Mouse (Mus musculus): ENCODE data around the gene Zic2. TPM values are rescaled to one million over a fixed set of nuclear protein-coding genes. Genes with fewer than 3 reads are reported as not detected.
"Not testable (repeated sequence)": the region's sequence is repeated elsewhere in the genome, so short reads cannot be mapped to it uniquely, and the experiment has no call there.

Gene Zic2
- polyA plus RNA-seq, 1 experiment from 2014 or later = 5.7 TPM

- Histone ChIP-seq H3K4me1 (peaks cover 75% of the 10 kb centered on the region), H3K27me3 (ENCODE audit: low read depth, poor library complexity, severe bottlenecking) (peaks cover 82% of the 10 kb centered on the region), H3K9me3 (replicated peaks) (no peaks in the 10 kb centered on the region), H3K36me3 (no peaks in the 10 kb centered on the region), H3K4me3 (peak overlapping the region; percentile 44), H3K27ac (replicated peaks) (peak overlapping the region; percentile 93)
- 2% methylated on average over 32 of the region's 32 CpGs for WGBS
- peak; percentile 88 for DNase-seq (ENCODE audit: low spot score)
Measured at GRCm38 (mm10) chr14:122453388-122453995, 21.7 kb upstream of the Zic2 start.

- 6% methylated on average over 12 of the region's 12 CpGs for WGBS
- no peaks in the 10 kb centered on the region for H3K36me3 ChIP-seq
- H3K27me3 ChIP-seq (ENCODE audit: low read depth, poor library complexity, severe bottlenecking) = peaks cover 82% of the 10 kb centered on the region
- no peaks in the 10 kb centered on the region for H3K9me3 ChIP-seq (replicated peaks)
- DNase-seq (ENCODE audit: low spot score) = peak; percentile 46
- peaks cover 75% of the 10 kb centered on the region for H3K4me1 ChIP-seq
- peak overlapping the region; percentile 44 for H3K4me3 ChIP-seq
- peak overlapping the region; percentile 93 for H3K27ac ChIP-seq (replicated peaks)
Measured at GRCm38 (mm10) chr14:122453996-122454738, 21.1 kb upstream of the Zic2 start.

GRCm38 (mm10) chr14:122454901-122455561 lies 20.2 kb upstream of the Zic2 start:
- peaks cover 71% of the 10 kb centered on the region for H3K4me1 ChIP-seq
- DNase-seq (ENCODE audit: low spot score) = peak; percentile 52
- no peaks in the 10 kb centered on the region for H3K9me3 ChIP-seq (replicated peaks)
- H3K27me3 ChIP-seq (ENCODE audit: low read depth, poor library complexity, severe bottlenecking) = peaks cover 82% of the 10 kb centered on the region
- WGBS = 19% methylated on average over 10 of the region's 10 CpGs
- H3K4me3 ChIP-seq = no peak overlapping the region
- no peaks in the 10 kb centered on the region for H3K36me3 ChIP-seq
- peak overlapping the region; percentile 82 for H3K27ac ChIP-seq (replicated peaks)

GRCm38 (mm10) chr14:122455562-122455958 lies 19.7 kb upstream of the Zic2 start:
- no peaks in the 10 kb centered on the region for H3K9me3 ChIP-seq (replicated peaks)
- WGBS = 23% methylated on average over 4 of the region's 4 CpGs
- H3K27me3 ChIP-seq (ENCODE audit: low read depth, poor library complexity, severe bottlenecking) = peaks cover 82% of the 10 kb centered on the region
- H3K4me1 ChIP-seq = peaks cover 71% of the 10 kb centered on the region
- no peak for DNase-seq (ENCODE audit: low spot score)
- H3K36me3 ChIP-seq = no peaks in the 10 kb centered on the region
- H3K27ac ChIP-seq (replicated peaks) = peak overlapping the region; percentile 82
- 0 out of 2 replicates have a peak overlapping the region, but pooled peaks have one; percentile 18 for H3K4me3 ChIP-seq

GRCm38 (mm10) chr14:122459332-122459731 lies 15.9 kb upstream of the Zic2 start:
- WGBS = 68% methylated on average over 11 of the region's 12 CpGs
- not testable (repeated sequence) for H3K9me3 ChIP-seq (replicated peaks); DNase-seq (ENCODE audit: low spot score); H3K36me3 ChIP-seq; H3K27ac ChIP-seq (replicated peaks)
- Histone ChIP-seq H3K4me1 (peaks cover 64% of the 10 kb centered on the region), H3K27me3 (ENCODE audit: low read depth, poor library complexity, severe bottlenecking) (peaks cover 83% of the 10 kb centered on the region), H3K4me3 (peak overlapping the region; percentile 80; the same call in 1 of the 2 replicates)

GRCm38 (mm10) chr14:122459776-122460175 lies 15.5 kb upstream of the Zic2 start:
- Histone ChIP-seq H3K27me3 (ENCODE audit: low read depth, poor library complexity, severe bottlenecking) (peaks cover 83% of the 10 kb centered on the region), H3K36me3 (no peaks in the 10 kb centered on the region), H3K4me1 (peaks cover 64% of the 10 kb centered on the region), H3K4me3 (peak overlapping the region; percentile 80), H3K9me3 (replicated peaks) (no peaks in the 10 kb centered on the region), H3K27ac (replicated peaks) (peak overlapping the region; percentile 70)
- no peak for DNase-seq (ENCODE audit: low spot score)
- 90% methylated on average over 1 of the region's 1 CpGs for WGBS

- Histone ChIP-seq H3K27me3 (ENCODE audit: low read depth, poor library complexity, severe bottlenecking) (peaks cover 83% of the 10 kb centered on the region), H3K4me1 (peaks cover 64% of the 10 kb centered on the region), H3K27ac (replicated peaks) (peak overlapping the region; percentile 70), H3K9me3 (replicated peaks) (no peaks in the 10 kb centered on the region), H3K4me3 (peak overlapping the region; percentile 80), H3K36me3 (no peaks in the 10 kb centered on the region)
- DNase-seq (ENCODE audit: low spot score) = no peak
- 53% methylated on average over 5 of the region's 5 CpGs for WGBS
Measured at GRCm38 (mm10) chr14:122460226-122460625, 15.0 kb upstream of the Zic2 start.

GRCm38 (mm10) chr14:122461500-122461899 lies 13.7 kb upstream of the Zic2 start:
- Histone ChIP-seq H3K27me3 (ENCODE audit: low read depth, poor library complexity, severe bottlenecking) (peaks cover 83% of the 10 kb centered on the region), H3K9me3 (replicated peaks) (no peaks in the 10 kb centered on the region), H3K27ac (replicated peaks) (peak overlapping the region; percentile 97), H3K4me1 (peaks cover 62% of the 10 kb centered on the region), H3K4me3 (peak overlapping the region; percentile 80), H3K36me3 (no peaks in the 10 kb centered on the region)
- no peak for DNase-seq (ENCODE audit: low spot score)
- WGBS = 16% methylated on average over 3 of the region's 3 CpGs

GRCm38 (mm10) chr14:122461966-122462365 lies 13.3 kb upstream of the Zic2 start:
- WGBS = 3% methylated on average over 9 of the region's 9 CpGs
- H3K9me3 ChIP-seq (replicated peaks) = no peaks in the 10 kb centered on the region
- no peaks in the 10 kb centered on the region for H3K36me3 ChIP-seq
- H3K27ac ChIP-seq (replicated peaks) = peak overlapping the region; percentile 97
- peaks cover 86% of the 10 kb centered on the region for H3K27me3 ChIP-seq (ENCODE audit: low read depth, poor library complexity, severe bottlenecking)
- DNase-seq (ENCODE audit: low spot score) = peak; percentile 48
- H3K4me1 ChIP-seq = peaks cover 62% of the 10 kb centered on the region
- H3K4me3 ChIP-seq = peak overlapping the region; percentile 80

- peak; percentile 53 for DNase-seq (ENCODE audit: low spot score)
- Histone ChIP-seq H3K9me3 (replicated peaks) (no peaks in the 10 kb centered on the region), H3K27ac (replicated peaks) (peak overlapping the region; percentile 97), H3K4me1 (peaks cover 62% of the 10 kb centered on the region), H3K27me3 (ENCODE audit: low read depth, poor library complexity, severe bottlenecking) (peaks cover 93% of the 10 kb centered on the region), H3K36me3 (no peaks in the 10 kb centered on the region), H3K4me3 (peak overlapping the region; percentile 80)
- WGBS = 5% methylated on average over 17 of the region's 17 CpGs
Measured at GRCm38 (mm10) chr14:122462689-122463079, 12.6 kb upstream of the Zic2 start.

- Histone ChIP-seq H3K27me3 (ENCODE audit: low read depth, poor library complexity, severe bottlenecking) (peaks cover 98% of the 10 kb centered on the region), H3K9me3 (replicated peaks) (no peaks in the 10 kb centered on the region), H3K4me3 (peak overlapping the region; percentile 80), H3K27ac (replicated peaks) (peak overlapping the region; percentile 97), H3K4me1 (peaks cover 67% of the 10 kb centered on the region), H3K36me3 (no peaks in the 10 kb centered on the region)
- under 1% methylated on average over 40 of the region's 40 CpGs for WGBS
- peak; percentile 64 for DNase-seq (ENCODE audit: low spot score)
Measured at GRCm38 (mm10) chr14:122463080-122463691, 12.0 kb upstream of the Zic2 start.

- DNase-seq (ENCODE audit: low spot score) = peak; percentile 83
- H3K36me3 ChIP-seq; H3K9me3 ChIP-seq (replicated peaks): not testable (repeated sequence)
- Histone ChIP-seq H3K27ac (replicated peaks) (peak overlapping the region; percentile 97), H3K4me3 (peak overlapping the region; percentile 80), H3K27me3 (ENCODE audit: low read depth, poor library complexity, severe bottlenecking) (peaks cover 100% of the 10 kb centered on the region), H3K4me1 (peaks cover 74% of the 10 kb centered on the region)
- WGBS = under 1% methylated on average over 58 of the region's 58 CpGs
Measured at GRCm38 (mm10) chr14:122463734-122464341, 11.4 kb upstream of the Zic2 start.
